Mouse (Mus musculus) thymus, postnatal 36 days (tissue): ENCODE measurements around the gene St6galnac5.
A peak's percentile ranks its signal among the peaks of the same experiment; 100 is the strongest.

Experiments
- DNase-seq, 2 experiments: peaks; one replicate each; pipeline ENCODE4 v3.0.0; 2022; ENCODE audit warnings: mixed read lengths in 2 of 2

St6galnac5 gene

DNA sequence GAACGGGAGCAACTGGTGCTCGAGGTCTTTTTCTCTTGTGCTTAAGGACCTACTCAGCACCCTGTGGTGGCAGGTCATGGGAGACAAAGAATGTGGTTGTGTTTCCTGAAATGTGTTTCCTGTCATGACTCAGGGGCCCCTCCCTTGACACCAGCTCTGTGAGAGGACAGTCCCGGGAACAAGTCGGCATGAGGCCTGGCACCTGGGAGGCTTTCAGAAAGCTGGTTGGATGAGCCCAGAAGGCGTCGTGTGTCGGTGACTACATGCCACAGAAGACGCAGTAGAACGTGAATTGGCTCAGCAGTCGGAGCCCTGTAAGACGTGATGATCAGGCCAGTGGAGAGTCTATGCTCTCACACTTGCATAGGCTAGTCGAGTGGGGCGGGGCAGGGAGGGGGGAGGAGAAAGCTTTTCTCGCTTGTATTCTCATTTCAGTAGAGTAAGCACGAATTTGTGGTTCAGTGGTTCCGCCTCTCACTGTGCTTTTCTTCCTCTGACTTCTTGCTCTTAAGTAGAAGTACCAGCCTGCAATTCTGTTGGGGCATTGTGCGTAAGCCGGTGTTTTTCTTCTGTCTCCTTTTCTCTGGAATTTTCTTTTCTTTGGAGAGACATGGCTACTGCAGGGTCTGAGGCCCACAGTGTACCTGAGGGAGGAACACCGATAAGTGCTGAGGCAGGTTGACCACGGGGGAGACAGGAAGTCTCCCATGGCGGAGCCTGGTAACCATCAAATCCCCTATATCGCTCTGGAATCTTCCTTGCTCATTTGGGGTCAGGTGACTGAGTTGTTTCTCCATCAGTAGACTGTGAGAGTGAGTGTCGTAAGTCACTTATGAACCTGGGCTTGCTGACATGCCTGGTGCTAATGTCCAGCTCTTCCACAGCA lies 69.6 kb downstream of the St6galnac5 start:
- DNase-seq: peak; percentile 60 to 68

DNA sequence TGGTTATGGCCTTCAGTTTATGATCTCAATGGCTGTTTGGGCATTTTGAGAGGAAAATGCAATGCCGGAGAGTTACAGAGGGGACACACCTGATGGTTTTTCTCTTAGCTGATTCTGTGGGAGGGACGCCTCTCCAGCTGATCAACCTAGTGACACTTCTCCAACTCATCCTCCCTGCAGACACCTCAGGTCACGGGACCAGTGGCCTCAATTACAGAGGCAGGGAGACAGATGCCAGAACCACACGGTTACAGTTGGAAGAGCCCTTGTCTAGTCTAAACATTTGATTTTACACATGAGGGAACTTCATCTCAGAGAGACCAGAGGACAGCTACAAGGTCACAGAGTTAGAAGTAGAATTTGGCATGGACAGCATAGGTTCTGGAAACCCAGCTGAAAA lies 70.5 kb downstream of the St6galnac5 start:
- DNase-seq: no peak

DNA sequence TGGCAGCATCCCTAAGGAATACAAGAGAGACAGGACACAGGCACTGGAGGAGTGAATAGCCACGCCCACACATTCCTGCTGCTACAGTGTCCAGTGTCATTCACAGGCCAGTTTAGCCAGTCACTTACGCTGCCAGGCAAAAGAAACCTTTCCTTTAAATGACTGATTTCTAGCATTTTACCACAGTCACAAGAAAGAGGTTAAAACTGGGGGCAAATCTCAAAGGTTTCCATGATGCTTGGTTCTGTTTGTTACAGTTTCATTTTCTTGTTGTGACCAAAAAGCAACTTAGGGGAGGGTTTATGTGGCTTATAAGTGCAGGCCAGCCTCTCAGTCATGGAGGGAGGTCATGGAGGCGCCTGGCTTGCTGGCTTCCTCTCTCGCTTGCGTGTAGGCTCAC lies 74.4 kb downstream of the St6galnac5 start:
- no peak for DNase-seq

DNA sequence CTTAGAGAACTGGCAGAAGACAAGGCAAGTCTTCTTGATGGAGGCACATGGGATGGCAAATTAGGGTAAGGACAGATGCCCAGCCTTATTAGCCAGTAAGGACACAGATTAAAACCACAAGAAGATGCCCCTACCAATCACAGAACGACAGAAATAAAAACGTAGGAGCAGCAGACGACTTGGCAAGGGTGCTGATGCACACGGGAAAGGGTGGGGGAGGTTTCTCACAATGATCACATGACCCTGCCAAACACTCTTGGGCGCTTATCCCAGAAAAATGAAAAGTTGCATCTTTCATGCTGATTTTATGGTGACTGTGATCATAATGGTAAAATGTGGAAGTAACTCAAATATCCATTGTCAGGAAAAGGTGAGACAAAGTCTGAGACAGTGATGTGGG lies 75.0 kb downstream of the St6galnac5 start:
- no peak for DNase-seq

DNA sequence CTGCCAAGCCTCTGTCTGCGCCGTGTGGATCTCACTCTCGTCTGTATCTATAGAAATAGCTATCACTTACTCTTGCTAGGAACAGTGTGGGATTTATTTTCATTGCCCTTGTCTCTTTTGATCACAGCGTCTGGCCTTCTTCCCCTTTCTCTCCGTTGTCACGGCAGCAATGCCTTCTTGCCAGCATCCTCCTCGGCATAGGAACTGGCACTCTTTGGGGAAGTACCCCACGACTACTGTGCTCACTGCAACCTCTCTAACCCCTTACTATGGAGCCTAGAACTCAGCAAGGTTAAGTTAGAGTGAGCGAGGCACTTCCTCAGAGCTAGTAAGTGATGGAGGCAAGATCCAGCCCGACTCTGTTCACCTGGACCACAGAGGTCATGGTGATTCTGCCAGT lies 76.2 kb downstream of the St6galnac5 start:
- no peak for DNase-seq

DNA sequence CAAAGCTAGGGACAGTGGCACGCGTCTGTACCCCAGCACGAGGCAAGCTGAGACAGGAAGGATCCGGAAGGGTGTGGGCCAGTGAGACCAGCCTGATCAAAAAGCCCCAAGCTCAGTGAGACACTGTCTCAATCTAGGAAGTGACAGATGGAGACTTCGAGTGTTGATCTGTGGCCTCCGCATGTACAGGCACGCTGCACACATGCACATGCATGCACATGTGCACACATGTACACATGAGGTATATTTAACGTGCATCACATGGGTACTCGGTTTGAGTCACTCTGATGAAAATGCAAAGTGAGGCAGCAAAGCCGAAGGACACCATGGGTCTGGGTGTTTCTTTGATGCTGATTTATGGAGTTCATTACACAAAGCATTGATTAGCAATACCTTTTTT lies 77.0 kb downstream of the St6galnac5 start:
- no peak for DNase-seq

DNA sequence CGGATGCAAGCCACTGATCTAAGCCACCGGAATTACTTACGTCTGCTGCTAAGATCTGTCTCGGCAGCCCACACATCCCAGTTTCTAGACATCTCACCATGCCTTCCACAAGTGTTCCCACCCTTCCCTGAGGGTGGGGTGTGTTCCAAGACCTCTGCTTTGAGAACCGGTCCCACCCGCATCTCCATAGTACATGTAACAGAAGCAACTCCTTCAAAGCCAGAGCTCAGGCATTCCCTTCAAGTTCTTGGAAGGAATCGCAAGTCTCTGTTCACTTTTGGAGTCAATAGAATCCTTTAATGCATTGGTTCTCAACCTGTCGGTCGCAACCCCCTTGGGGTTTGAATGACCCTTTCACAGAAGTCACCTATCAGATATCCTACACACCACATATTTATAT lies 83.1 kb downstream of the St6galnac5 start:
- no peak for DNase-seq

DNA sequence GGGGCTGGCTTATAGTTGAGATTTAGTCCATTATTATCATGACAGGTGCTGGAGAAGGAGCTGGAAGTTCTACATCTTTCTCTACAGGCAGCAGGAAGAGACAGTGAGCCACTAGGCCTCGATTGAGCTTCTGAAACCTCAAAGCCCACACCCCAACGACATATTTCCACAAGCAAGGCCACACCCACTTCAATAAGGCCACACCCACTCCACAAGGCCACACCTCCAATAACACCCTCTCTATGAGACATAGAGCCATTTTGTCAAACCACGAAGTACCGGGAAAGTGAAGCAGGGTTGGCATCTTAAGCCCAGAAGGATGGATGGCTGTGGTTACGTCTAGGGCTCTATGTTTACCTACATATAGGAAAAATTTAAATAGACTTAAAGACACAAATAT lies 84.8 kb downstream of the St6galnac5 start:
- no peak for DNase-seq

DNA sequence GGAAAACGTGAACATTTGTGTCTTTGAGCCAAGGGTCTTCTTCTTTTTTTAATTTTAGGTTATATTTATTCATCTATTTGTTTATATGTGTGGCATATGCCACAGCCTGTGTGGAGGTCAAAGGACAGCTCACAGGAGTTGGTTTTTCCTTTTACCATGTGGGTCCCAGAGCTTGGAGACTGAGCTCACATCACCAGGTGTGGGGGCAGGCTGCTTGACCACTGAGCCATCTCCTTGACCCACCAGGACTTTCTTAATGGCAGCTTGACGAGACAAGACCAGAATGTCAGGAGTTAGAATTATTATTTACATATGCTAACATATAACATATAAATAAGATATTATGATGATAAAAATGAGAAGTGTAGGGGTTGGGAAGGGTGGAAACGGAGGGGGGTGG lies 85.9 kb downstream of the St6galnac5 start:
- no peak for DNase-seq

DNA sequence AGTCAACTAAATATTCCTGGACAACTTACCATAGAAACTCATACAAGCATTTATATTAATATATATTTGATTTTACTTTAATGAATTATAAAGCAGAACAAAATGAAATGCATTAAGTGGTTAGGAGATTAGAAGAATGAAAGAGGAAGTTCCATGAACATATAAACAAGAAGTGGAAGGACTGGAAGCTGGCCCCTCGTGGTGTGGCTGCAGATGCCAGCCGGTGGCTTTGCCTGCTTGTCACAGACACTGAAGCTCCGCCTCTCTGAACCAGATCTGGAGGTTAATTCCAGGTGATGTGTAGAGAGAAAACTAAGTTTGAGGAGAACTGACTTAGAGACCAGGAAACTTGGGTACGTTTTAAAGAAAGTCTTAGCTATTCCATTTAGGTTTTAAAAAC lies 87.1 kb downstream of the St6galnac5 start:
- DNase-seq: no peak

DNA sequence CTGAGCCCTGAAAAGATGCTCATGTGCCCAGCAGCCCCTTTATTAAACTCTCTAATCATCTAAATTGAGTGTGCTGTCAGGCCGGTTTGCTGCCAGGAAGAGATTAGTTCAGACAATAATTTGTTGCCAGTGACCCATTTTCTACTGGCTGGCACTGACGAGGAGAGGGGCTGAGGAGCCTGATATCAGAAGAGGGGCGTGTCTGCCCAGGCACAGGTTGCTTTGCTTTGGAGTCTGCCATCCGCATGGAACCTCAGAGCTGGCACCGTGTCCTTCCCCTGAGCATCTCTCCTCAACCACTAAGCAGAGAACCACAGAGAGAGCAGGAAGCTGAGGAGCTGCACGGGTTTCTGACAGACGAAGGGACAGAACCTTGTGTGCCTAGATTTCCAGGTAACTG lies 93.9 kb downstream of the St6galnac5 start:
- DNase-seq: no peak

DNA sequence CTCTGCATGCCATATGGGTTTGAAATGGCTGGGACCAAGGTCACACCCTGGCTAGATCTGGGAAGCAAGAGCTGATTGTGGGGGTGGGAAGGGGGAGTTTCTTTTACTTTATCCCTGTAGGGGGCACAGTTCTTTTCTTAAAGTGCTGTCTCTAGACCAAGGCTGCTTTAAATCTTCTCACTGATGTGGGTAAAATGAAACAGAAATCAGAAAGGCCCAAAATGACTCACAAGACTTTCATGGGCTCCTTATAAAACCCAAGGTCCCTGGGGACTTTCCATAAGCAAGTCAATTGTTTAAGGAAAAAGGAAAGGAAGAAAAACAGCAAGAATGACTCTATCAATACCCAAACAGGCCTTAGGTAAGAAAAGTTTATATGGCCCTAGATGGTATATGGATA lies 95.3 kb downstream of the St6galnac5 start:
- DNase-seq: no peak

DNA sequence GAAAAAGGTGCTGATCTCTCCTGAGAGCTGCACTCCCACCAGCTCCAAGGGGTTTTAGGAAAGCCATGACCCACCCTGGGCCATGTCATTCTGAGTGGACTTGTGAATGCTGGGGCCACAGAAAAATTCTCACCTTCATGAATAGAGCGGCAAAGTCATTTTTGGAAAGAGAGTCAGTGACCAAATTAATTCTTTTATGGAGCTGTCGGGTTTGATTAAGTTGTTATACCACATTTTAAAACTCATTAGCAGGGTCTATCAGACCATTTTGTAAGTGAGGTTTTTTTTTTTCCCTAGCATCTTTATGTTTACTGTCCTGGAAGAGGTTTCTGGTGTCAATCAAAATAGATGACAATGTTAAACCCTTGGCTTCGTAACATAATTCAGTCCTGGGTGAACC lies 98.5 kb downstream of the St6galnac5 start:
- DNase-seq: no peak

DNA sequence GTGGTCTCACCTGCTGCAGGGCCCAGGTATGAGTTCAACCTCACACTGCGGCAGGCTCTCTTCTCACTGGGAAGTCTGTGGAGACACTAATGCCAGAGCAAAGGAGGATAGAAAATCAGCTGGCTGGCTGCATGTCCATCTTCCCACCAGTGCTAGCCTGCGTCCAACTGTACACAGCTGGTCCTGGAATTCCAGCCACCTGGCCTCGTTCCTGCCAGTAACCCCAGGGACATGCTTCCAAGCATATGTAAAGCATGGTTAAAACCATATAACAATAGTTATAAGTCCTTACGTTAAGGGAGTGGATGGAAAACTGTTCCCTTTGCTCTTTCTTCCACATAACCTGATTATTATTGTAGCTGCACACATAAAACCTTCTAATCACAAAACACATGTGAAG lies 100.3 kb downstream of the St6galnac5 start:
- DNase-seq: no peak

DNA sequence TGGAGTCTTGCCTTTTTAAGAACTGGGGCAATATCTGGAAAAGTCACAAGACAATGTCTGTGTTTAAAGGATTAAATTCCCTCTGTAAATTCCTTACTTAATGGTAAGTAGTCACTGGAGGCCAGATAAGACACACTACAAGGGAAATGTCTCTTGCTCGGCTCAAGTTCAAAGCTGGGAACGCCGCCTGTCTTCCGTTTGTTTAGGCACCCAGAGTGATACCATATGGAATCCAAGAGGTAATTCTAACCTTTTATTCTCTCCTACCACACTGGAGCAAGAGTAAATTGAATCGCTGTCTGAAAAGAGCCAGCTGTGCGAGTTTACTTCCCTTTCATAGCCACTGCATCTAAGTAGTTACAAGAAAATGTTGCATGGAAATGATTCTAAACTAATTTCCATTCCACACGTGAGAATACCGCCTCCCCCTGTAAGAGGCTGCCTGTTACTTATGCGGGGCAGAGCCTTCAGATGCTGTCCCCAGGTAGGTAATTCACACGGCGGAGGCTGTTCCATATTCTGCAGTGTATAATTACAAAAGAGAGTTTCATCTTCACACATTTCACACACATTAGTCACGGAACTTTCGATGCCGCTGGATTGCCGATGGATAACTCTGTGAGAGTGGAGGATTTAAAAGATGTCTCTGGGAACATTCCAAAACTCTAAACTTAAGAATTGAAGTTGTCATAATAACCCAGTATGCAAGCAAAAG lies 101.8 kb downstream of the St6galnac5 start:
- DNase-seq: no peak

DNA sequence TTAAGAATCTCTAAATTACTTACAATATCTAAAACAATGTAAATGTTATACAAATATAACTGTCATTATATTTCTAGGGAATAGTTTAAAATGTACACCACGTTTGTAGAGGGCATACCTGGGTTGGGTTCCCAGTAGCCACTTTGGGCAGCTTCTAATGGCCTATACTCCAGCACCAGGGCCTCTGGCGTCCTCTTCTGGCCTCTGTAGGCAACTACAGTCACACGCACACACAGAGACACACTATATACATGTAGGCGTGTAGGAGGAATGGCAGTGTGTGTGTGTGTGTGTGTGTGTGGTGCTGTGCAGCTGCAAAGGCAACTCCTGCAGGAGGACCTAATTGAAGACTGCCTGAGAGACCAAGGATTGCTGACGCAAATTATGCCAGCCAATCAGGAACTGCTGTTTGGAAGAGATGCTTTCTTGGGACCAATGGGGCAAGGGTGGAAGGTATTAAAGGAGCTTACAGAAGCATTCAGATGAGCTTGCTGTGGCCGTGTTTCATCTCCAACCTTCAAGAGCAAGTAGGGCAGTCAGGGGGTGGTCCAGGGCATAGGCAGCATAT lies 106.2 kb downstream of the St6galnac5 start:
- DNase-seq: no peak

DNA sequence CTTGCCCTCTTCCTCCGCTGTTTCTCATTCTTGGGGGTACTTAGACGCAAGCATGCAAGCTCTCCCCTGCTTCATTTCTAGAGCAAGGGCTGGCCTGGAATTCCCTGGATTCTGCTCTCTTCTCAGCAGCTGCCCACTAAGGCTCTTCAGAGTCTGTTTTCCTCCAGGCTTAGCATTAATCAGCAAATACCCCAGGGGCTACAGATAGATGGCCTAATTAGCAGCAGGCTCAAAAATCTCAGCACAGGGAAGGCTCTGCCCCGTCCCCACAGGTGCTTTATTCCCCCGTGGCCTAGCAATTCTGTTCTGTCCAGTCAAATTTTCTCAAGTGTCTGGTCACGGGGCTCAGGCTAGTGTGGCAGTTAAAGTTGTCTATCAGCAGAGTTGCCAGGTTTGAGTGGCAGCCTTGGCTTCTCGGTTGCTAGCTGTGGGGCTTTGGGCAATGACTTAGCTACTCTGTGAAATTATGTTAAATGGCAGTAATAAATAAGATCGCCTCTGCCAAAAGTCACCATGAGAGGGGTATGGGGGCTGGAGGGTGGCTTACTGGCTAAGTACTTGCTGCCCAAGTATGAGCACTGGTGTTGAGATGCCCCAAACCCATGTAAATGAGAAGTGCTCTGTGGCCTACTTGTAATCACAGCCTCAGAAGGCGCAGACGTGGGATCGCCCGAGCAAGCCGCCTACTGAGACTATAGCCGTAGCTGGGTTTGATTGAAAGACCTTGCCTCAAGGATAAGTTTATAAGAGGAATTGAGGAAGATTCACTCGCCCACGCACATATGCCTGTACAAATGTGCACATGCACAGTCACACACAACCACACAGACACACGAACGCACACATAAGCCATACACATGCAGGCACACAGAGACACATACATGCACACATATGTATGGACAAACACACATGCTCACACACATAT lies 107.4 kb downstream of the St6galnac5 start:
- no peak for DNase-seq

DNA sequence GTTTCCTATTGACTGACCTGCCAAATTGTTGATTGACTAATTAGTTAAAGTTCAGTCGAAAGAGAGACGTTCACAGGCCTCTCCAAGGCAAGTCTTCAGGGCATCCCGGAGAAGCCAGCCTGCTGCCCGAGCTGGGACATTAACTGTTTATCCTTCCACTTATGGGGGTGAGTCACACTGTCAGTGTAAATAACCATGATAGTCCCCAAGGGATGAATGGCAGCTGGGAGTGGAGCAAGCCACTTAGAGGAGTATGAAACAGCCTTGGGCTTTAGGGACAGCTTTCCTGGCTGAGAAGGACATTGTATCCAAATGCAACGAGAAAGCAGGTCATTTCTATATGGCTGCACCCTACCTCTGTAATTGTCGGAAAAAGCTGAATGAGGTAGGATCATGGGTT lies 109.5 kb downstream of the St6galnac5 start:
- no peak for DNase-seq

DNA sequence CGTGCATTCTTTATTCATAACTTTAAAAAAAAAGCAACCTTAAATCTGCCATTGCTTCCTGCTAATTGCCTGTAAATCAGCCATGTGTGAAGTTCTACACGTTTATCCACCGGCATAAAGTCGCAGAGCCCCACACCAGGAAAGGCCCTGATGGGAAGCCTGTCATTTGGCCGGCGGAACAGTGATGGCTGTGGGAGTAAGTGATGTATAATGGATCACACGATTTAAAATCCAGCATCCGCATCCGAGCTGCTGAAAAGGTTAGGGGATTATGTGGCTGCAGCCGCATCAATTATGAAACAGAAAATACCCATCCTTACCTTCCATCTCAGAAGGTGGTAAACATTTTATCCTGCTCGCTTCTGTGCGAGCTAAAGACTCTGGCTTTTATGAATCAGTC lies 110.0 kb downstream of the St6galnac5 start:
- DNase-seq: no peak

DNA sequence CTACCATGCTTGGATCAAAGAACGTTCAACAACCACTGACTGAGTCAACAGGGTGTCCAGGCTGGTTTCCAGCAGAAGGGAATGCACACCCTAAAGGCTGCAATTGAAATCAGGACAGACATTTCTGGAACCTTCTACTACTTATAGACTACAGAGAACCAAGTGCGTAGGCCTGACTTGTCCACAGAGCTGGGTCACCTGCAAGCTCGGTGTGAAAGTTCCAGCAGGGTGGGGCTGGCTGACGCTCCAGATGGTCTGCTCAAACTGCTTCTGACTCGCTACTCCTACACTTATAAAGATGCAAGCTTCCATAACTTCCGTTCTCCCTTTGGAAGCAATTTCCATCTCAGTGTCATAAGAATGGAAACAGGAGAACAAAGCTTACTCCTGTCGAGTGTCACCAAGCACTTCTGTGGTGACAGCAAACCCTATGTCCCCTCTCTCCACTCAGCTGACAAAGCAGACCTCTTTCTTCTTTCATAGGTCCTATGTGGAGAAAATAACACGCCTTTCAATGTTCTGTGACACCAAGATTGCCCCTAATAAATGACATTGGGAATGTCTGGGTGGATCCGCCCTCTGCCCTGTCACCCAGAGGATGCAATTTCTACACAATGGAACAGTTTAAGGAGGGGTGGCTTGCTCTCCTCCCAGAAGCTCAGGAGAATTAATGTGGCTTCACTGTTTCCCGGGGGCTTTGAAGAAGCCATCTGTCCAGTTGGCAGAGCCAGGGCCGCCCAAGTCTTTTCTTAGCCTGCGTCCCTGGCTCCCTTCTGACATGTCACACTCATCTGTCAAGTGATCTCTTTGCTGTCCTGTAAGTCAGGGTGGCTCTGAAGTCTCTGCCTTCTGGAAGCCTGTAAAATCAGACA lies 114.2 kb downstream of the St6galnac5 start:
- DNase-seq: no peak

DNA sequence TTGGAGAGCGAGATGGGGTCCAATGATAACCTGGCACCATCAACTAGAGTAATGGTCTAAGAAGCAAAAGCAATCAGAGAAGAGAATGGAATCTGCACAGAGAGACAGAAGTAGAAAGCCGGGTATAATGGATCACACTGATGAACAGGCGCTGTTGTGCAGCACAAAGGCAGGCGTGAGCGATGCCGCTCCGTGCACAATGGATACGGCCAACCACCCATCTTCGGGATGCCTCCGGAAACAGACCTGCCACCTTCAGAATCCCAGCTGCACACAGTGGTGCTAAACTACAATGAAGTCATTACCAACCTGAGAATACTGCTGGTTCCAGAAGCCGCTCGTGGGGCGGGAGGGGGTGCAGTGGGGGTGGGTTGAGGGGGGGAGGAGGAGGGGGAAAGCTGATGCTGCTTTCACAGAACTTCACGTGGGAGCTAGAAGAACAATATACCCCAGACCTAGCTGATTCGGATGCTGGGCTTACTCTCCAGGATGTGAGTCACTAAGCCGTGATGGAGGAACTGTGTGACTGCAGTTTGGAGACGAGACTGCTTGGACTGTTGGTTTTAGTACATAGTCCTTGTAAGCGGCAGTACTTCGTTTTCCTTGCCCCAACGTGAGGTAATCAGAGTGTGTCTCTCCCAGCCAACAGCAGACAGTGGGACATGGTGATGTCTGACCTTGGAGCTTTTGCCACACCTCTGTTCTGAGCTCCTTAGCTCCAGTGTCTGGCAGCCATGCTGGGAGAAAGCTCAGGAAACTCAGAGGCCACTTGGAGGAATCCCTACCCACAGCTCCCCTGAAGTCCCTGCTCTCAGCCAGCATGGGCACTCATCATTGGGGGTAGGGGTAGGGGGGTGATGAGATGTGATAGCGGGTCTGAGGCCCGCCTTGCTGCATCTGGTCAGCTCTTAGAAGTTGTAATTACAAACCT lies 115.7 kb downstream of the St6galnac5 start:
- no peak for DNase-seq
